Mouse (Mus musculus) liver, embryonic 16.5 days (tissue): Measurements from ENCODE around the gene Rab5if. TPM values are rescaled to one million over a fixed set of nuclear protein-coding genes. Genes with fewer than 3 reads are reported as not detected.
A peak's percentile ranks its signal among the peaks of the same experiment; 100 is the strongest.
"Not testable (repeated sequence)": the region's sequence is repeated elsewhere in the genome, so short reads cannot be mapped to it uniquely, and the experiment has no call there.

Experiments
- ATAC-seq: fragments of 200-750 bp; cut with Nextera tagmentation; 2 replicates; pipeline ENCODE4 v1.8.0; 2017; ENCODE audit warnings: low read depth, mild to moderate bottlenecking, moderate number of reproducible peaks, moderate library complexity
- H3K27ac ChIP-seq: fragments of 300-500 bp; sonication (generic); 2 replicates; pipeline ENCODE4 v1.5.1; 2014; ENCODE audit warnings: mild to moderate bottlenecking, low read length
- H3K27me3 ChIP-seq: fragments of 300-500 bp; sonication (generic); 2 replicates; pipeline ENCODE4 v1.6.1; 2014; ENCODE audit warnings: low read depth, low read length, mixed read lengths; ENCODE audit not compliant: control insufficient read depth, insufficient read depth
- H3K36me3 ChIP-seq: fragments of 300-500 bp; sonication (generic); 2 replicates; pipeline ENCODE4 v1.6.1; 2014; ENCODE audit warnings: mild to moderate bottlenecking; ENCODE audit not compliant: control insufficient read depth, insufficient read depth
- H3K4me1 ChIP-seq: fragments of 300-500 bp; sonication (generic); 2 replicates; pipeline ENCODE4 v1.6.1; 2014; ENCODE audit warnings: low read depth, low read length, mixed read lengths; ENCODE audit not compliant: control insufficient read depth
- H3K4me2 ChIP-seq: fragments of 300-500 bp; sonication (generic); 2 replicates; pipeline ENCODE4 v1.6.1; 2014; ENCODE audit warnings: low read depth, low read length, mixed read lengths
- H3K4me3 ChIP-seq: fragments of 300-500 bp; sonication (generic); 2 replicates; pipeline ENCODE4 v1.5.1; 2014; ENCODE audit warnings: low read depth, mild to moderate bottlenecking, low read length
- H3K9ac ChIP-seq: fragments of 300-500 bp; sonication (generic); 2 replicates; pipeline ENCODE4 v1.6.1; 2014; ENCODE audit warnings: low read depth, low read length
- H3K9me3 ChIP-seq: fragments of 300-500 bp; sonication (generic); replicated peaks from 2 replicates; pipeline ENCODE4 v1.6.1; 2016; ENCODE audit warnings: low read length; ENCODE audit not compliant: control insufficient read depth
- WGBS: fragments of 180-500 bp; shearing (Covaris S2); extraction: QIAGEN DNeasy Blood & Tissue Kit; methylation state at CpG from one replicate; pipeline ENCODE4 v1.1.7; 2014; ENCODE audit not compliant: insufficient replicate concordance; 5-methylcytosine and 5-hydroxymethylcytosine counted together
- polyA plus RNA-seq: library from polyadenylated mRNA; unstranded; fragments of >200 nt; fragmentation: Nextera tagmentation; extraction: Ambion mirVana; gene quantifications from 2 replicates; pipeline ENCODE4 v1.2.1, GENCODE M21; 2015

Gene Rab5if
- polyA plus RNA-seq: 112 and 117 TPM in 2 replicates

GRCm38 (mm10) chr2:156862772-156863486 is at the start of gene Rab5if:
Rab5if (plus strand) TSS chr2:156863128.
- peak within 1 kb of the TSS; percentile 84 for H3K4me2 ChIP-seq
- peak; percentile 95 for ATAC-seq
- no peaks in the 10 kb centered on the region for H3K9me3 ChIP-seq
- peak within 1 kb of the TSS; percentile 99 for H3K9ac ChIP-seq
- peak within 1 kb of the TSS; percentile 95 for H3K27ac ChIP-seq
- peaks cover 23% of the 10 kb centered on the region for H3K4me1 ChIP-seq
- peaks cover 21% of the 10 kb centered on the region for H3K36me3 ChIP-seq
- H3K4me3 ChIP-seq: peak within 1 kb of the TSS; percentile 99
- WGBS: under 1% methylated on average over 94 of the region's 98 CpGs
- H3K27me3 ChIP-seq: no peaks in the 10 kb centered on the region

DNA sequence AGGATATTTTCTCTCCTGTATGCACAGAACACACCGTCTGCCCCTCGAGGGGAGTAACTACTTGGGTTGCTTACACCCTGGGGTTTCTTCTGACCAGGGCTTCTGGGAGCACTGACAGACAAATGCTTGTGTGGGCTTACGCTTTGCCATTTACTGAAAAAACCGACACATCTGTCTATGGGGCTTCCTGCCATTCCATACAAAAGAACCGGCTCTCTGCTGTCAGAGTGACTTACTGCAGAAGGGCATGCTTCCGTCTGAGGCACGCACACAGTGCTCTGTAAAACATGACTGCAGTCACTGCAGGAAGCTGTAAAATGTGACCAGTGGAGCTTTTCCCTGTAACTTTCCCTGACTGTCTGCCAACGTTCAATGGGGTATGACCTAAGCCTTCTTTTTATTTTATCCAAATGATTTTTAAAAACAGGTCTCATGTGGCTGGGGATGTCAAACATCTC is 48.6 kb upstream of the Rab5if start:
- no peak overlapping the region for H3K9ac ChIP-seq
- WGBS: 24% methylated on average over 8 of the region's 8 CpGs
- no peaks in the 10 kb centered on the region for H3K4me1 ChIP-seq
- no peaks in the 10 kb centered on the region for H3K9me3 ChIP-seq
- no peak overlapping the region for H3K4me3 ChIP-seq
- ATAC-seq: no peak
- H3K36me3 ChIP-seq: no peaks in the 10 kb centered on the region
- no peak overlapping the region for H3K4me2 ChIP-seq
- H3K27me3 ChIP-seq: no peaks in the 10 kb centered on the region
- no peak overlapping the region for H3K27ac ChIP-seq

DNA sequence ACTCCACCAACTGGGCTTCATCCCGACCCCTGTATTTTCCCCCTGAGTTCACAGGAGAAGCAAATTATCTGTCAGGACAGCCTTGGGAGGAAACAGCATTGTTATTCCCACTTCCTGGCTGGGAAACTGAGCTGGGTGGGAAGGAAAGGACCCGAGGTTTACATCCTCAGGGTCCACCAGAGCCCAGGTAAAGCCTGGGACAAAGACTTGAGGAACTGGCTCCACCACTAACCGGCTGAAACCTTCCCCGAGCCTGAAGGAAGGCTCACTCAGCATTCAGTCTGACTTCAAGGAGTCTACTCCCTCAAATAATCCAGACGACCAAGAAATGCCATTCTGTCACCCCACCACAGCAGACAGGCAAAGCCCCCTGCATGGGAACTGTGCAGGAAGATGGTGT is 48.0 kb upstream of the Rab5if start:
- Histone ChIP-seq H3K4me1 (no peaks in the 10 kb centered on the region), H3K36me3 (no peaks in the 10 kb centered on the region), H3K27ac (no peak overlapping the region), H3K4me2 (no peak overlapping the region), H3K9me3 (no peaks in the 10 kb centered on the region), H3K27me3 (no peaks in the 10 kb centered on the region), H3K4me3 (no peak overlapping the region), H3K9ac (no peak overlapping the region)
- no peak for ATAC-seq
- 25% methylated on average over 5 of the region's 5 CpGs for WGBS

GRCm38 (mm10) chr2:156815412-156815811 is 47.5 kb upstream of the Rab5if start:
- no peaks in the 10 kb centered on the region for H3K9me3 ChIP-seq
- H3K4me2 ChIP-seq: no peak overlapping the region
- H3K4me1 ChIP-seq: no peaks in the 10 kb centered on the region
- no peaks in the 10 kb centered on the region for H3K36me3 ChIP-seq
- H3K4me3 ChIP-seq: no peak overlapping the region
- WGBS: 61% methylated on average over 3 of the region's 3 CpGs
- no peak for ATAC-seq
- no peak overlapping the region for H3K27ac ChIP-seq
- no peaks in the 10 kb centered on the region for H3K27me3 ChIP-seq
- no peak overlapping the region for H3K9ac ChIP-seq

DNA sequence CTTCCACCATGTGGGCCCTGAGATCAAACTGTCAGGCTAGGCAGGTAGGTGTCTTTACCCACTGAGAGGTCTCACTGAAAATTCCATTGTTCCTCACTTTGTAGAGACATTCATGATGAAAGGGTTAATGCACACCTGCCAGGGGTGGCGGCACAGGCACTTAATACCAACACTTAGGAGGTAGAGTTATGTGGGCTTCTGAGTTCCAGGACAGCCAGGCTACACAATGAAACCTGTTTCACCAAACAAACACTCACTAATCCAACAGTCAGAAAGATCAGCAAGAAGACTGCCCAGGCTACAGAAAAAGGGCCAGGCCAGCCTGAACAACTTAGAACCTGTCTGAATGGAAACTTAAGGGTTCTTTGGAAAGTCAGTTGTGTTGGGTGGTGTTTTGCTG is 46.8 kb upstream of the Rab5if start:
- Histone ChIP-seq H3K27me3 (no peaks in the 10 kb centered on the region), H3K9ac (no peak overlapping the region), H3K4me2 (no peak overlapping the region), H3K27ac (no peak overlapping the region), H3K9me3 (no peaks in the 10 kb centered on the region), H3K36me3 (no peaks in the 10 kb centered on the region), H3K4me1 (no peaks in the 10 kb centered on the region), H3K4me3 (no peak overlapping the region)
- no peak for ATAC-seq
- WGBS: 52% methylated on average over 1 of the region's 1 CpGs

DNA sequence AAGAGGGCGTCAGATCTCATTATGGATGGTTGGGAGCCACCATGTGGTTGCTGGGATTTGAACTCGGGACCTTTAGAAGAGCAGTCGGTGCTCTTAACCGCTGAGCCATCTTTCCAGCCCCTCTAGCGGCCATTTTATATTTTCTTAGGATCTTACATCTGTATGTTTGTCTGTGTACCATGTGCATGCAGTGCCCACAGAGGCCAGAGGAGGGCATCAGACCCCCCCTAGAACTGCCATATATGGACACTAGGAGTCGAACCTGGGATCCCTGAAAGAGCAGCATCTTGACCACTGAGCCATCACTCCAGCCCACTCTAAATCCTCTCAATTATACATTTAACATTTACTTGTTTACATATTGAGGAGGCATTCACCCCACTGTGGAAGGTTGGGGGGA is 37.8 kb upstream of the Rab5if start:
- not testable (repeated sequence) for ATAC-seq, H3K4me3 ChIP-seq, H3K9ac ChIP-seq, H3K36me3 ChIP-seq, H3K4me2 ChIP-seq, H3K27ac ChIP-seq, H3K4me1 ChIP-seq, H3K9me3 ChIP-seq, H3K27me3 ChIP-seq
- 70% methylated on average over 6 of the region's 6 CpGs for WGBS

GRCm38 (mm10) chr2:156834336-156834735 is 28.6 kb upstream of the Rab5if start:
- H3K4me3 ChIP-seq: no peak overlapping the region
- ATAC-seq: no peak
- peaks cover 11% of the 10 kb centered on the region; the same call in 1 of the 2 replicates for H3K9me3 ChIP-seq
- peaks cover 19% of the 10 kb centered on the region for H3K36me3 ChIP-seq
- no peak overlapping the region for H3K27ac ChIP-seq
- H3K9ac ChIP-seq: no peak overlapping the region
- H3K4me1 ChIP-seq: peaks cover under 1% of the 10 kb centered on the region
- no peak overlapping the region for H3K4me2 ChIP-seq
- H3K27me3 ChIP-seq: no peaks in the 10 kb centered on the region
- WGBS: 86% methylated on average over 11 of the region's 11 CpGs

GRCm38 (mm10) chr2:156838839-156839238 is 24.1 kb upstream of the Rab5if start:
- peaks cover 33% of the 10 kb centered on the region for H3K4me1 ChIP-seq

DNA sequence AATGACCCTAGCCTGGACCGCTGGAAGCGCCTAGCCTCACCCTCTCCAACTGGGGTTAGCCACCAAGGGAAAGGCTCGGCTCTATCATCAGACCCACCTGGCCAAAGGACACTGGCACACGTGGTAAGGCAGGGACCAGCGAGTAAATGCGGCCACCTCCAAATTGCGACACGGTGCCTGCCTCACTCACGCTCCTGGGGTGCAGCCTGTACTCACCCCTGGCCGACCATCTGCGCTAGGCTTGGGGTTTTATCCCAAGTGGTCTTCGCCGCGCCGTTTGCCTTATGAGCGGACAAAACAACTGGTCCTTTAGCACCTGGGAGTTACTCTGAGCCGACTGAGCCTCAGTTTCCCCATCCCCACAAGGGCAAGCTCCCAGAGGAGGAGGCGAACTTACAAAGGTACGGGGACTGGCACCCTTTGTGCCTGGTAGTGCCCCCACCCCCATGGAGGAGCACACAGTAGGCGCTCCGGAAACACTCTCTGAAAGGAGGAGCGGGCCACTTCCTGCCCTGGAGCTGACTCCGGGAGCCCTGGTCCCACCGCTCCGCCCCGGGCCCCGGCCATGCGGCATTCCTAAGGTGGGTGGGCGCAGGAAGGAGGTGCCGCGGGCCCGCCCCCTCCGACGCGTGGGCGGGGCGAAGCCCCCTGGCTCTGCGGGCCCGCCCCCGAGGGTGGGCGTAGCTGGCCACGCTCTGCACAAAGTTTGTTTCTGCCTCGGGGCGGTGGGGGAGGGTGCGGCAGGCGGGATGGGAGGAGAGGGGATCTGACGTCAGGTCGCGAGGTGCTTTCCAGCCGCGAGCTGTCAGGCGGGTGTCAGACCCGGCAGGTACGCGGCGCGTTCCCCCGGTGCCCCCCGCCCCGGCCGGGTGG is 23.4 kb upstream of the Rab5if start, which contains the start of gene Tgif2:
Gene Tgif2, plus strand, starts transcription at position 689 of the 873 bp plus-strand sequence.
- 3% methylated on average over 61 of the region's 61 CpGs for WGBS
- Histone ChIP-seq H3K9me3 (no peaks in the 10 kb centered on the region), H3K9ac (peak within 1 kb of the TSS; percentile 70), H3K4me1 (peaks cover 33% of the 10 kb centered on the region), H3K36me3 (no peaks in the 10 kb centered on the region), H3K27ac (peak within 1 kb of the TSS; percentile 67), H3K4me3 (peak within 1 kb of the TSS; percentile 71), H3K4me2 (peak within 1 kb of the TSS; percentile 92), H3K27me3 (no peaks in the 10 kb centered on the region)
- ATAC-seq: peak; percentile 80

More at GRCm38 (mm10) chr2:156838839-156839238, 24.1 kb upstream of the Rab5if start:
- no peaks in the 10 kb centered on the region for H3K36me3 ChIP-seq
- no peaks in the 10 kb centered on the region for H3K9me3 ChIP-seq
- no peak for ATAC-seq
- H3K27ac ChIP-seq: peak overlapping the region; percentile 64
- peak overlapping the region; percentile 92 for H3K4me2 ChIP-seq
- no peak overlapping the region for H3K4me3 ChIP-seq
- no peaks in the 10 kb centered on the region for H3K27me3 ChIP-seq
- H3K9ac ChIP-seq: no peak overlapping the region
- WGBS: 62% methylated on average over 6 of the region's 6 CpGs
